ENCODE assay signal across 10 mouse cellular contexts in genomic region chr9:98497157-98497556, GRCm38 (mm10). TPM values are rescaled to one million over a fixed set of nuclear protein-coding genes. Genes with fewer than 3 reads are reported as not detected.
DNase-seq lines count a peak whose midpoint lies in the region; ATAC-seq lines count a peak whose summit lies in the region.
"Had no signal": no experiment of that assay in that cellular context is flagged by ENCODE, and none has a peak within 500 bp of the region (broad histone marks: within the 10 kb centered on the region; RNA-seq: fewer than 3 reads in every experiment).

No protein-coding gene starts in this region.

- WGBS in heart, embryonic 12.5 days = 46% methylated on average over 7 of the region's 7 CpGs

- no peak overlapping the region for H3K27ac ChIP-seq in heart, embryonic 12.5 days (ENCODE audit: poor library complexity, severe bottlenecking)

- DNase-seq in heart, adult 18-20 months = peak; percentile 24 to 63
- peak; percentile 35 for DNase-seq in embryo, embryonic 11.5 days (ENCODE audit: low read depth, low spot score)
- peak; percentile 12 for DNase-seq in kidney, adult 18-20 months
- peak; percentile 54 for DNase-seq in neural tube, embryonic 10.5 days (ENCODE audit: extremely low spot score, low spot score)
- no peak for DNase-seq in layer of hippocampus, adult 11-12 months (ENCODE audit: low spot score)
- no peak for DNase-seq in right cerebral cortex, adult 18-20 months
- DNase-seq: thymus, postnatal 14 days had no signal

- peaks cover 5% of the 10 kb centered on the region; the same call in 1 of the 2 replicates for H3K4me1 ChIP-seq in heart, embryonic 12.5 days (replicated peaks)

- no peak for ATAC-seq in heart, embryonic 12.5 days (ENCODE audit: insufficient number of reproducible peaks, low FRiP score)
- no peak for ATAC-seq in monocyte, adult 5-6 weeks (replicated peaks; ENCODE audit: insufficient number of reproducible peaks, low FRiP score, low TSS enrichment, poor library complexity, severe bottlenecking)

- H3K9ac ChIP-seq in heart, embryonic 12.5 days = no peak overlapping the region

- no peaks in the 10 kb centered on the region; the same call in 1 of the 2 replicates for H3K27me3 ChIP-seq in heart, embryonic 12.5 days (replicated peaks)

- no peaks in the 10 kb centered on the region for H3K9me3 ChIP-seq in heart, embryonic 12.5 days (replicated peaks)

- H3K36me3 ChIP-seq in heart, embryonic 12.5 days = no peaks in the 10 kb centered on the region

- no peak overlapping the region for H3K4me3 ChIP-seq in heart, embryonic 12.5 days

- no peak overlapping the region for H3K4me2 ChIP-seq in heart, embryonic 12.5 days

RNA-seq across cellular contexts. Expression of gene Rbp2, which starts 11.2 kb away (rescaled TPM):
- not detected for total RNA-seq in heart, adult 18-20 months (2021)
- 0.31 and 0.33 TPM in 2 replicates for polyA plus RNA-seq in heart, embryonic 12.5 days (2016; fragmentation: Nextera tagmentation; extraction: Ambion mirVana)
- total RNA-seq in monocyte, adult 5-6 weeks (2017) = not detected in 3 replicates
- total RNA-seq: megakaryocyte, adult 5-6 weeks had no signal

Comparison
In these comparisons a context has a peak if more than half of its experiments do, and no peak if none do; other contexts are left out.
1. DNase-seq: peak in heart, adult 18-20 months (2 of 2), embryo, embryonic 11.5 days (single experiment), kidney, adult 18-20 months (single experiment) and neural tube, embryonic 10.5 days (single experiment); none in layer of hippocampus, adult 11-12 months (single experiment) and right cerebral cortex, adult 18-20 months (single experiment).